Mouse (Mus musculus): ENCODE measurements around the gene Wnt10a. TPM values are rescaled to one million over a fixed set of nuclear protein-coding genes. Genes with fewer than 3 reads are reported as not detected.
A peak's percentile ranks its signal among the peaks of the same experiment; 100 is the strongest.
"Not testable (repeated sequence)": the region's sequence is repeated elsewhere in the genome, so short reads cannot be mapped to it uniquely, and the experiment has no call there.

The Wnt10a gene
- total RNA-seq, 2 experiments from 2014 or later = 2.7 to 3.4 TPM

DNA sequence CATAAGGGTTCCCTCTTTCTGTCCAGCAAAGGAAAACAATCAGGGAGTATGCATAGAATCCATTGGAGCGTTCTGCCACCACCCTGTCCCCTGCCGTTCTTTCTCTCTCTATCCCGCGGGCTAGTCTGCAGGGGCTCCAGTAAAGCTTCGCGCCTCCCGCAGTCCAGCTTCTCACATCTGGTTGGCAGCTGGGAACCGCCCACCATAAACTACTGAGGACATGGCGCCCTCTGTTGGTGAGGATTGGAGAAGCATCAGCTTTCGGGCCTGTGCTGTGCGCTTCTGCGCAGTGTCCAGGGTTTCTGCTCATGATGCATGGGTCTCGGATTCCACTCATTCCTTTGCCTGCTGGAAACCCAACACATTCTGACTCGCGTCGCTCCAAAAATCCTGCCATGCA is 16.8 kb downstream of the Wnt10a start:
- peak; percentile 94 to 97 for DNase-seq (ENCODE audit: low spot score in 2 of 2)
- intact Hi-C loops (cut with DNase I) = loop anchor here (2.0 kb wide), 1 partner anchor 19 kb away; no protein-coding TSS in a partner anchor

DNA sequence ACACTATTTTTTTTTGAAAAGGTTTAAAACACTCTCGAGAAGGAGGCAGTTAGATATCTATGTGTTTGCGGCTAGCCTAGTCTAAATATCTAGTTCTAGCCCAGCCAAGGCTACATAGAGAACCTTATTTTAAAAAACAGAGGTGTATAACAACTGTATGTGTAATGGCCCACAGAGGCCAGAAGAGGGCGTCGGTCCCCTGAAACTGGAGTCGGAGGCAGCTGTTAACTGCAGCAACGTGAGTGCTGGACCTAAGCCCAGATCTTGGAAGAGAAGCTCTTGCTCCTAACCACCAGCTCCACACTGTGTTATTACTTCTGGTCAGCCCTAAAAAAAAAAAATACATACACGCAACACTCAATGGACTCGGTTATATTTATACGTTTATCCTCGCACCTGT is 17.7 kb downstream of the Wnt10a start:
- peak in 1 of 2 experiments; percentile 78 for DNase-seq (ENCODE audit: low spot score in 2 of 2)
- intact Hi-C loops (cut with DNase I) = loop anchor here (2.0 kb wide), 1 partner anchor 20 kb away; no protein-coding TSS in a partner anchor

GRCm38 (mm10) chr1:74814931-74815647 is 23.8 kb downstream of the Wnt10a start:
- DNase-seq (ENCODE audit: low spot score in 2 of 2) = peak in 1 of 2 experiments; percentile 81
- intact Hi-C loops (cut with DNase I) = loop anchor here (5.0 kb wide), 1 partner anchor 42 kb away; no protein-coding TSS in a partner anchor

DNA sequence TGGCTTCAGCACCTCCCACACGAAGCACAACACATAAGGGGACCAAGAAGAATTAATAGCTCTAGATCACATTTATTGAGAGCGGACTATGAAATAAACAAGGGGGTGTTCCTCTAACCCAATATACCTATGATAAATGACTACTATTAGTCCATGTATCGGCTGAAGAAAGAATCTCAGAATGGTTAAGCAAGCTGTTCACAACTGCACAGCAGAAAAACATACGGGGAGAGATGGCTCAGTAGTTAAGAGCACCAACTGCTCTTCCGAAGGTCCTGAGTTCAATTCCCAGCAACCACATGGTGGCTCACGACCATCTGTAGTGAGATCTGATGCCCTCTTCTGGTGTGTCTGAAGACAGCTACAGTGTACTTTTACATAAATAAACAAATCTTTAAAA is 24.6 kb downstream of the Wnt10a start:
- intact Hi-C loops (cut with DNase I) = loop anchor here (5.0 kb wide), 1 partner anchor 41 kb away; no protein-coding TSS in a partner anchor

GRCm38 (mm10) chr1:74816612-74817199 is 25.4 kb downstream of the Wnt10a start:
- DNase-seq (ENCODE audit: low spot score in 2 of 2) = peak; percentile 93
- intact Hi-C loops (cut with DNase I) = loop anchor here (5.0 kb wide), 1 partner anchor 41 kb away; no protein-coding TSS in a partner anchor

More for the DNA sequence above, 24.6 kb downstream of the Wnt10a start:
- not testable (repeated sequence) for DNase-seq (ENCODE audit: low spot score in 2 of 2)

- no peak for DNase-seq (ENCODE audit: low spot score in 2 of 2)
- intact Hi-C loops (cut with DNase I) = loop anchor here (5.0 kb wide), 1 partner anchor 40 kb away; no protein-coding TSS in a partner anchor
These were observed 25.9 kb downstream of the Wnt10a start for GRCm38 (mm10) chr1:74817219-74817618.

GRCm38 (mm10) chr1:74818509-74818908 is 27.2 kb downstream of the Wnt10a start:
- intact Hi-C loops (cut with DNase I) = loop anchor here (5.0 kb wide), 1 partner anchor 39 kb away; no protein-coding TSS in a partner anchor
- DNase-seq (ENCODE audit: low spot score in 2 of 2) = no peak

GRCm38 (mm10) chr1:74823598-74823997 is 32.3 kb downstream of the Wnt10a start:
- DNase-seq (ENCODE audit: low spot score in 2 of 2); intact Hi-C loops (cut with DNase I): not testable (repeated sequence)

DNA sequence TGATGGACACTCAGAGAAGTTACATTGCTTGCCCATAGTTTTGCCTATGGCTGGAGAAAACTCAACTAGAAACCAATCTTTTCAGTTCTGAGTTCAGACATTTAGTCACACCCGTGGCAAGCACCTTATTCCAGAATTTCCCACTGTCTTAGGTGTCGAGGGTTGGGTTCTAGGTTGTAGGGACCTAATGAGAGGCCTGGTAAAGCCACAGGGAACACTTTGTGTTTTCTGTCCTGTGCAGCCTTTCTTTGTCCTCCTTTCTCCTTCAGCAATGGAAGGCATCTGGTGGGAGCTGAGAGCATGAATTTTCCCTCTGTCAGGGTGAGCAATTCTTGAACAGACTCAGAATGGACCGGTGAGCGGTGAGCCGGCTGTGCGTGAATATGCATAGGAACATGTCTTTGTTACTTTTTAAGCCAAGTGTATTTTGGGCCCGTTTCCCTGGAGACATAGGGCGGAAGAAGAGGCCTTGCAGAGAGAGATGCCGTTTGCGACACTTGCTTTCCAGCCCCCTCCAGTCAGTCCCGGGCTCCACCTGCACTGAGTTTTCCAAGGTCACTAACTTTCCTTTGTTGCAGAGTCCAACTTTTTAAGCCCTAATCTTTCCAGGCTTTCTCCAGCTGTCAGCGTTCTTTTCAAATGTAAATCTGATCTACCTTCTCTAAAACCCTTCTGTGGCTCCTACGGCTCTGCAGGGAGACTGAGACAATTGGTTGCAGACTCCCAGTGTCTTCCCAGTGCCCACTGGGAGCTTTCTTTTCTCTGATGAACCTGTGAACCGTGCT is 33.4 kb downstream of the Wnt10a start:
- peak; percentile 76 to 88 for DNase-seq (ENCODE audit: low spot score in 2 of 2)
- intact Hi-C loops (cut with DNase I) = loop anchor here (2.0 kb wide), 1 partner anchor 26 kb away; no protein-coding TSS in a partner anchor

- no peak for DNase-seq (ENCODE audit: low spot score in 2 of 2)
- intact Hi-C loops (cut with DNase I) = no loop called here
These were observed 38.7 kb downstream of the Wnt10a start for GRCm38 (mm10) chr1:74830061-74830460.

DNA sequence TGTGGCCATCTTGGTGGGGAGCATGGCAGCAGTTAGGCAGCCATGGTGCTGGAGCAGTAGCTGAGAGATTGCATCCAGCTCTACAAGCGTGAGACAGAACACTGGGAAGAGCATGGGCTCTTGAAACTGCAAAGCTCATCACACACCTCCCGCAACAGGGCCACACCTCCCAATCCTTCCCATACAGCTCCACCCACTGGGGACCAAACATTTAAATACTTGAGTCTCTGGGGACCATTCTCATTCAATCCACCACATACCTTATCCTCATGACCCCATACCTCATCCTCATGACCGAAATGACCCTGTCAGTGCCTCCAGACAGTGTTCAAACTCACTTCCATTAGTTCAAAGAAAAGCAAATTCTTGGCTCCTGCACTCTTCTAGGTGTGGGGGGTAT is 41.9 kb downstream of the Wnt10a start:
- intact Hi-C loops (cut with DNase I) = no loop called here
- no peak for DNase-seq (ENCODE audit: low spot score in 2 of 2)

- intact Hi-C loops (cut with DNase I) = no loop called here
- no peak for DNase-seq (ENCODE audit: low spot score in 2 of 2)
These were observed 51.8 kb downstream of the Wnt10a start for GRCm38 (mm10) chr1:74843090-74843489.

DNA sequence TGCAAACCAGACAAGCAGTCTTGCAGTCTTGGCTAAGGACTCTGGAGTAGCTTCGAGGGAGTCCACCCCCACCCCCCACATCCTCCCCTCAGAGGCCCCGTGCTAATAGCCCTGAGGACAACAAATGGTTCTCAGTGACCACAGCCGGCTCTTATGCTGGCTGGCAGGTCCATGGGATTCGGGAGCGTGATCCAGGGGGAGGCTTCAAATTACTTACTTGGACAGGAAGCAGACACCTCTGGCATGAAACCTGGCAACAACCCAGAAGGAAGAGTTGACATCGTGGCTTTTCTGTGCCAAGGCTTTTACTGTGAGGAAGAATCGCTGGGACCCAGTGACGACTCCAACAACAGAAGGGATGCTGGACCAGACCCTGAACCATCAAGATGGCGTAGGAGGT is 55.0 kb downstream of the Wnt10a start:
- DNase-seq (ENCODE audit: low spot score in 2 of 2) = no peak
- intact Hi-C loops (cut with DNase I) = no loop called here

GRCm38 (mm10) chr1:74848946-74849345 is 57.6 kb downstream of the Wnt10a start:
- intact Hi-C loops (cut with DNase I) = no loop called here
- DNase-seq (ENCODE audit: low spot score in 2 of 2) = no peak

GRCm38 (mm10) chr1:74850251-74850650 is 58.9 kb downstream of the Wnt10a start:
- intact Hi-C loops (cut with DNase I) = loop anchor here (2.0 kb wide), 1 partner anchor 25 kb away; no protein-coding TSS in a partner anchor
- DNase-seq (ENCODE audit: low spot score in 2 of 2) = peak; percentile 83 to 92

DNA sequence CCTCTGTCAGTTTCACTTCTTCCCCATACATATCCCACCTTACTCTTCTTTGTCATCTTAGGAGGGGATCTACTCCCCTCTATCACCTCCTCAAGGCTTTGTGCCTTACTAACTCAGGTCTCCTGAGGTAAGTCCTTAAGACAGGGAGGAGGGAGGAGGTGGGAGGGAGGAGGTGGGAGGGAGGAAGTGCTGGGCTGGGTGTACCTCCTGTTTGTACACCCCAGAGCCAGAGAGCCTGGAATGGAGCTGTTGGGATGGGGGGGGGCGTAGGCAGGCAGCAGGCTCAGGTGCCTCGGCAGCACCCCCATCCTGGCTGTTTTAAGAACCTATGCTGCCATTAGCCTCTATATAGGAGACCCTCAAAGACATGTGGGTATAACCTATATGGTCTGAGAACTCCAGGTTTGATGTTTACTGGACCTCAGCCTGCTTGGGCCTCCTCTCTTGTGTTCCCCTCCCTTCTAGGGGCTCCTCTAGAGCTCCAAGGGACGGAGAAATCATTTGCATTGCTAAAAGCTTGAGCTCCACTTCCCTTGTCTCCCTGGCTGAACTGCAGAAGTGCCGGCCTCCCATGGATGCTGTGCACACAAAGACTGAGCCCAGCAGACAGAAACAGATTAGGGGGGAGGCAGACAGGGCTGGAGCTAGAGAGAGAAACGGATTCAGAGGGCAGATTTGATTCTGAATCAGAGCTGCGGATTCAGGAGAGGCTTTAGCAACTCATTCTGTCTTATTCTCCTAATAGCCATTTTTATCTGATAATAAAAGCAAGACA is 59.9 kb downstream of the Wnt10a start:
- intact Hi-C loops (cut with DNase I) = loop anchor here (2.0 kb wide), 1 partner anchor 26 kb away; no protein-coding TSS in a partner anchor
- DNase-seq (ENCODE audit: low spot score in 2 of 2) = peak; percentile 58 to 64
